Mouse (Mus musculus) cerebellum, adult 9-10 months (tissue): Measurements from ENCODE around the gene Zscan25.
"Not testable (repeated sequence)": the region's sequence is repeated elsewhere in the genome, so short reads cannot be mapped to it uniquely, and the experiment has no call there.

Source experiments
- DNase-seq: peaks from one replicate; pipeline ENCODE4 v3.0.0; 2022

The Zscan25 gene

GRCm38 (mm10) chr5:145280371-145281143 is at the start of gene Zscan25:
Gene Zscan25 (plus strand): TSS chr5:145280500.
- DNase-seq: peak; percentile 93

- no peak for DNase-seq
Measured at GRCm38 (mm10) chr5:145230641-145231040, 49.7 kb upstream of the Zscan25 start.

DNA sequence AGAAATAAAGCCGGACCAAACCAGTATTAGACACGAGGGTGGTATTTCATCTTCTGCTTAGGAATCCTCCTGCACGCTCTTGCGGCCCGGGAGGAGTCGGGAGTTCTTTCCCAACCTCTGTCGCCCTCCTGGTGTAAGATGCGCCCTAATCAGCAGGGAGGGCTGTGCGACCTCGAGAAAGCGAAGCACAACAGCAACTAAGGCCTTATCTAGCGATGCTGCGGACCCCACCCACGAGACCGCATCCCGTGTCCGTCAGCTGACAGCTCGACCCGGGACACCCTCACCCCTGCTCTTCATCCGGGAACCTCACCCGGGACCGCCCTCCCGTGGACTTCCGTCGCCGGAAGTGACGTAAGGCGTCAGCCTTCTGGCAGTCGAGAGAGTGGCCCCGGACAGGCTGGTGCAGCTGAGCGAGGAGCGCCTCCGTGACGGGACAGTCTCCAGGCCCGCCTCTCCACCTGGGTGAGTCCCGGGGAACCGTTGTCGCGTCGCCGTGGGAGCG is 48.9 kb upstream of the Zscan25 start, which contains the start of gene Zfp655:
TSS of gene Zfp655 (plus strand) at position 349 of the 505 bp plus-strand sequence.
- peak; percentile 97 for DNase-seq

GRCm38 (mm10) chr5:145231893-145232411 is 48.3 kb upstream of the Zscan25 start:
- DNase-seq: no peak

- peak; percentile 32 for DNase-seq
Measured at GRCm38 (mm10) chr5:145234636-145235035, 45.7 kb upstream of the Zscan25 start.

DNA sequence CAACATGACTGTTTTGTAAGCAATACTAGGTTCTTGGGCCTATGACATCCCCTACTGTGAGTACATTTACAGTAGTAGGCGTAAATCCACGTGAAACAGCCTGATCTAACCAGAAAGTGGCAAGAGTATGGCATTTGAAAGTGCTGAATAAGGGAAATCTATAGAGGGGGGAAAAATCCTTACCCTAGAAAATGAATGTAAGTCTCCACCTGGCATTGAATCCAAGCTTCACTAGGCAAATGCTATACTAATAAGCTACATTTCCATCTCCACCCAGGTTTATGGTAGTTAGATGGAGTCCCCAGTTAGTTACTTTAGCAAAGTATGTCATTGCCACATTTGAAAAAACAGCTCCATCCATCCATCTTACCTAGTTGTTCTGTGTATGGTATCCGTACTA is 30.8 kb upstream of the Zscan25 start:
- no peak for DNase-seq

DNA sequence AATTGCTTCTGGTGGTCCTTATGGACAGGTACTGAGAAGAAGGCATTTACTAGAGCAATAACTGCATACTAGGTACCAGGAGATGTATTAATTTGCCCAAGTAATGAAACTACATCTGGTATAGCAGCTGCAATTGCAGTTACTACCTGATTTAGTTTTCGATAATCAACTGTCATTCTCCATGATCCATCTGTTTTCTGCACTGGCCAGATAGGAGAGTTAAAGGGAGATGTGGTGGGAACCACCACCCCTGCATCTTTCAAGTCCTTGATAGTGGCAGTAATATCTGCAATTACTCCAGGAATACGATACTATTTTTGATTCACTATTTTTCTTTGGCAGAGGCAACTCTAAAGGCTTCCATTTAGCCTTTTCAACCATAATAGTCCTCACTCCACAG is 6.7 kb upstream of the Zscan25 start:
- not testable (repeated sequence) for DNase-seq

DNA sequence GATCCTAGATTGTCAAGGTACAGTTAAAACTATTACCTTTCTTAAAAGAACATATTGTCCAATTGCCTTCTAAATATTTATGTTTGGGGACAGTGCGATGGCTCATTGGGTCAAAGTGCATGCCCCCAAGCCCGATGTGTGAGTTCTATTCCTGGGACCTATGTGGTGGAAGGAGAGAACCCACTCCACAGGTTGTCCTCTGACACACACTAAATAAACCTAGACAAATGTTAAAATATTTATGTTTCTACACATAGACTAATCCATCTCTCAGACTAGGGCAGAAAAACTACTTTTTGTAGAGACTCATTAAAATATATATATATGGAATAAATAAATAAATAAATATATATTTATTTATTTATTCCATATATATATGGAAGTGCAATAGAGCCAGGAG is 352 bp upstream of the Zscan25 start:
- DNase-seq: no peak

- DNase-seq: no peak
Measured at GRCm38 (mm10) chr5:145288382-145288781, 8.1 kb downstream of the Zscan25 start.

DNA sequence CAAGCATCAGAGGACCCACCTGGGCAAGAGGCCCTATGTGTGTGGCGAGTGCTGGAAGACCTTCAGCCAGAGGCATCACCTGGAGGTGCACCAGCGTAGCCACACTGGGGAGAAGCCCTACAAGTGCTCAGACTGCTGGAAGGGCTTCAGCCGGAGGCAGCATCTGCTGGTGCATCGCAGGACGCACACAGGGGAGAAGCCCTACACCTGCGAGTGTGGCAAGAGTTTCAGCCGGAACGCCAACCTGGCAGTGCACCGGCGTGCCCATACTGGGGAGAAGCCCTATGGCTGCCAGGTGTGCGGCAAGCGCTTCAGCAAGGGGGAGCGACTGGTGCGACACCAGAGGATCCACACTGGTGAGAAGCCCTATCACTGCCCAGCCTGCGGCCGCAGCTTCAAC is 10.4 kb downstream of the Zscan25 start:
- DNase-seq: no peak

DNA sequence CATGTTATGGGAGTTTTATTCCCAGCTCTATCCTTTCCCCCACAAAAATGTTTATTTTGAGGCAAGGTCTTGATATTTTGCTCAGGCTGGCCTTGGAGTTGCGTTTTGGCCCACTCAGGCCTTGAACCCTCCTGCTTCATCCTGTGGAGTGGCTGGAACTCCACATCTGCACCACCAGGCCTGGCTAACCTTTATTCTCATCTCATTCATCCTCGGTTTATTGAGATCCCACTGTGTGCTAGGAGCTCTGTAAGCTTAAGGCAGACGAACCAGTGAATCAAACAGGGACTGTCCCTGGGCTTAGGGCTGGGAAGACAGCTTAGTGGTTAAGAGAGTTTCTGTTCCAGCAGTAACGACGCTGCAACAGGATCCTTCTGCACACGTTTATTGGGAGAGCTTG is 12.1 kb downstream of the Zscan25 start:
- DNase-seq: no peak

DNA sequence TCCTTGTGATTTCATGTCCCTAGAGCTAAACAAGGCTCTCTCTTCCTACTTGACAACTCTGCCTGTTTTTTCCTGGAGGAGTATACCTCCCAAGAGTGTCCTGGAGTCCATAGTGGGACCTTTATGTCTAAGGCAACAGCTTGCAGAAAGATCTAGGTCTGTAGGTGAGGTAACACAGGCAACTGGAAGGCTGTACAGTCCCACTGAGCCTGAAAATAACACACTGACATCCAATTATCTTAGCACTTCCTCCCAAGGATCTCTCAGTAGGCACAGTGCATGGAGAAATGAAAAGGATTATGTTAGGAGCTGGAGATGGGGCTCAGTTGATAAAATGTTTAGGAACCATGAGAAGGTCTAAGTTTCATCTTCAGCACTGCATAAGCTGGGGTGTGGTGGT is 20.2 kb downstream of the Zscan25 start:
- no peak for DNase-seq

DNA sequence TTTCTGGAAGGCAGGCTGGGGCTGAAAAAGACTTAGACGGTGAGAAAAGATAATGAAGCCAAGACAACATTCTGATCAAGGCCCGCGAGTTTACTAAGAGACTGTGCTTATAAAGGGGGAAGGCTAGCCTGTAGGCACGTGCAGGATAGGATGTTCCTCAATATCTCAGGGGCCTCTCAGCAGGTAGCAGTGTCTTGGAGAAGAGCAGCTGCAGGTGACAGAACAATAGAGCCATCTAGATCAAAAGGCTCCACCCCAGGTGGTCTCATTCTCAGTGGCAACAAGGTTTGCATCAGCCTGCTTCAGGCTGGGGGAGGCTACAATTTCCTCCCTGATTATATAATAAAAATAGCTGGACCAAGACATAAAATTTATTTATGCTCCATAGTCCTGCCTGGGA is 21.5 kb downstream of the Zscan25 start:
- DNase-seq: not testable (repeated sequence)

DNA sequence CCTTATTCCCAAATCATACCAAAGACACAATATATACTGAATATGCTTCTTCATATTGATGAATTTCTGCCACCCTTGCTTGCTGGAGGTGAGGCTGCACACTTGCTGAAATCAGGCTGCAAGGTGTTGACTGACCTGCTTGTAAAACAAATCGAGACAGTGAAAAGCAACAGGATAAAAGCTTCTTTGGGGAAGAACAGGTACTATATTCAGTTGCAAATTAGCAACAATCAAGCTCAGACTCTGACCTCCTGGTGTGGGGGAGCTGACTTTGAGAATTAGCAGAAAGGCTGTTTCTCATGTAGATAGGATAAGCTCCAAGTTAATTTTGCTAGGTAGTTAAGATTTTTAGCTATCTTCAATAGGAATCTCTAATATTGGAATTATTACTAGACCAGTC is 22.1 kb downstream of the Zscan25 start:
- no peak for DNase-seq

DNA sequence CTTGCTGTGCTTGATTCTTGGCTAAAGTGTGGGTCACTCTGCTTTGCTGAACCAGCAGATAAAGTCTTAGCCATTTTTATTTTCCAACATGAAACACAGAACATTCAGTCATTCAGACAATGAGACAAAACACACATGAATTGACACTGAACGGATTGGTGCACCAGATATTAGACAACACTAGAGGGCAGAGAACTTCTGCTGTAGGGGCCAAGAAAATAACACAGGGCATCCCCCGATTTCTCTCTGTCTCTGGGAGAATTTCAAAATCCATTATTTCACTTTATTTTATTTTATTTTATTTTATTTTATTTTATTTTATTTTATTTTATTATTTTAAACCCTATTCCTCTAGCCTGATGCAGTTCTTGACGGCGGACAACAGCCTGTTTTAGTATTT is 26.7 kb downstream of the Zscan25 start:
- not testable (repeated sequence) for DNase-seq

- not testable (repeated sequence) for DNase-seq
Measured at GRCm38 (mm10) chr5:145307811-145308210, 27.5 kb downstream of the Zscan25 start.

GRCm38 (mm10) chr5:145313845-145314244 is 33.5 kb downstream of the Zscan25 start:
- DNase-seq: no peak

- DNase-seq: no peak
Measured at GRCm38 (mm10) chr5:145317141-145317540, 36.8 kb downstream of the Zscan25 start.

GRCm38 (mm10) chr5:145338756-145339155 is 58.5 kb downstream of the Zscan25 start:
- not testable (repeated sequence) for DNase-seq
